Mouse (Mus musculus) adipocyte (in vitro differentiated cells): Measurements from ENCODE around the gene Zfp710.
"Not testable (repeated sequence)": the region's sequence is repeated elsewhere in the genome, so short reads cannot be mapped to it uniquely, and the experiment has no call there.

Experiments used
- DNase-seq: peaks from one replicate; pipeline ENCODE4 v3.0.0-alpha.2; 2016; ENCODE audit warnings: low spot score

Gene Zfp710

GRCm38 (mm10) chr7:80026990-80027635 is 2.5 kb downstream of the Zfp710 start:
- DNase-seq, result peak; percentile 47

- peak; percentile 50 for DNase-seq
These were observed 3.2 kb downstream of the Zfp710 start for GRCm38 (mm10) chr7:80027636-80028417.

DNA sequence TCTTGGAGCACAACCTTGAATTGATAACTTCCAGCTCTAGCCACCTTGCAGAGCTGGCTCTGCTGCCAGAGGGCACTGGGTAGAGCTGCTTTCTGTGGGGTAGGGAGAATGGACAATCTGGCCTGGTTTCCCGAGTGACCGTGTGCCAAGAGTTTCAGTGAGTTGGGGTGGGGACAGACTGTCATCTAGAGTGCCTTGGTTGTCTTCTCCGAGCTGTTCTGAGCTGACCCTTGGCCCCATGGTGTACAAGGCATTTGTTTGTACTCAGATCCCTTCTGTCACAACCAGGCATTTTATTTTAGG is 3.8 kb downstream of the Zfp710 start:
- peak; percentile 61 for DNase-seq

DNA sequence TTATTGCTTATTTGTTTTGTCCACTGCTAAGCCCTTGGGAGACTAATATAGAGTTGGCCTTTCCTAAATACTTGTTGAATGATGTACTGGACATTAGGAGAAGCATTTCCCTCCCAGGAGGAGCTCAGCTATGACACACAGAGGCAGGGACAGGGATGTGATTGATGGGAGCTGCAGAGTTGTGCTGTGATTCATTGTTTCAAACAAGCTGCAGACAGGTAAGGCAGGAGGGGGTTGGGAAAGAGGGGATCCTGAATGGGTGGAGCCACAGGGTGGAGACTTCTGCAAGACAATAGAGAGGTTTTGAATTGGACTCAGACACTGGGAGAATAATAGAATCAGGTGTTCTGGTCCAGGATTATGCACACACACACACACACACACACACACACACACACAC is 5.4 kb downstream of the Zfp710 start:
- DNase-seq, result no peak

DNA sequence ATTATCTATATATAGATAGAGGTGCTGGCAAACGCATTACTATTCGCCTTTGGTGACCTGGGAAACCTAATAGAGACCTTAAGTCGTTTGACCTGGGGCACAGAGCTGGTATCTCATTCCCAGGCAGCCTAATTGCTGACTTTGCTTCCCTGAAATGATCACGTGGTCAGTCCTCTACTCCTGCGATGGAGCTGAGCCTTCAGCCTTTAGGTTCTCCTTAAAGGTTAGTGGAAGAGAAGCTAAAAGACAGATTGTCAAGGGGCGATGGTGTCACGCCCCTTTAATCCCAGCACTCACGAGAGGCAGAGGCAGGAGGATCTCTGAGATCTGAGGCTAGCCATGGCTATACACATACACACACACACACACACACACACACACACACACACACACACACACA is 5.9 kb downstream of the Zfp710 start:
- DNase-seq, result no peak

- DNase-seq, result no peak
These were observed 6.4 kb downstream of the Zfp710 start for GRCm38 (mm10) chr7:80030987-80031386.

DNA sequence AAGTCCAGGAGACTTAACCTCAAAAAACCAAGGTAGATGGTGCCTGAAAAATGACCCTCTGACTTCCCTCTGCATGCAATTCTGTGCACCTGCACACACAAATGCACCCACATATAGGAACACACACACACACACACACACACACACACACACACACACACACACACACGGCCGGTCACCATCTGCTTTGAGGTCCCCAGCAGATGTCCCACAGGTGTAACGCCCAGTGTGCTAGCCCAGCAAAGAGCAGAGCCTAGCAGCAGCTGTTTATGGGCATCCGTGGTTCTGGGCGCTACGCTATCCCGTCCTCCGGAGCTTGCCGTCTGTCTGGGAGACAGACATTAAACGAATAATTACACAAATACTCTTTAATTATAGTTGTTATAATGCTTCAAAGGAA is 6.9 kb downstream of the Zfp710 start:
- DNase-seq, result no peak

- DNase-seq, result peak; percentile 41
These were observed 7.8 kb downstream of the Zfp710 start for GRCm38 (mm10) chr7:80032216-80033052.

DNA sequence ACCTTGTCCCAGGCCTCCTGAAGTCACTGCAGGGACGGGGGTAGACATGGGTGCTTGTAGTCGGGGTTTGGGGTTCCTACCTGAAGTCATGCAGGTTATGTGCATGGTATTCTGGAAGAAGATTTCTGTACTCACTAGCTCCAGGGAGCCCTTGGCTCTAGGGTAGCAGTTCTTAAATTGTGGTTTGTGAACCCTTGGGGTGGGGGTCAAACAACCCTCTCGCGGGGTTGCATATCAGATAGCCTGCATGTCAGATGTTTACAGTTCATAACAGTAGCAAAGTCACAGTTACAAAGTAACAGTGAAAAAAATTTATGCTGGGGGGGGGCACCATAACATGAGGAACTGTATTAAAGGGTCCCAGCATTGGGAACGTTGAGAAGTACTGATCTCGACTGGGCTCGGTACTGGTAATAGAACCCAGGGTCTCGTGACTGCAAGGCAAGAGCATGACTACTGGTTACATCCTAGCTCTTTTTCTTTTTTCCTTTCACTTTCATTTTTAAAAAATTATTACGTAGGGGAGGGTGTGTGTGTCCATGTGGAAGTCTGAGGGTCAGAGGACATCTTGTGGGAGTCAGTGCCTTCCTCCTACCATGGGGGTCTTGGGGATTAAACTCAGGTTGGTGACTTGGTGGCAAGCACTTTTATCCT is 8.6 kb downstream of the Zfp710 start:
- no peak for DNase-seq

DNA sequence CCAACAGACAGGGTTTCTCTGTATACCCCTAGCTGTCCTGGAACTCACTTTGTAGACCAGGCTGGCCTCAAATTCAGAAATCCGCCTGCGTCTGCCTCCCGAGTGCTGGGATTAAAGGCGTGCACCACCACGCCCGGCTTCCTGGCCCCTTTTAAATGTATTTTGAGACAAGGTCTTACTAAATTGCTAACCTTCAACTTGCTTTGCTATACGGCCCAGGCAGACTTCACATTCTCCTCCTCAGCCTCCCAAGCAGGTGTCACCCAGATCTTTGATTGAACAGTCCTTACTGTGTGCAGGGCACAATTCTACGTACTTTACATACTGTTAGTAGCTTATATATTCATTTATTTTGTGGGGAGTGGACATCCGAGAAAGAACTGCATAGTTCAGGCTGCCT is 9.2 kb downstream of the Zfp710 start:
- DNase-seq, result no peak

DNA sequence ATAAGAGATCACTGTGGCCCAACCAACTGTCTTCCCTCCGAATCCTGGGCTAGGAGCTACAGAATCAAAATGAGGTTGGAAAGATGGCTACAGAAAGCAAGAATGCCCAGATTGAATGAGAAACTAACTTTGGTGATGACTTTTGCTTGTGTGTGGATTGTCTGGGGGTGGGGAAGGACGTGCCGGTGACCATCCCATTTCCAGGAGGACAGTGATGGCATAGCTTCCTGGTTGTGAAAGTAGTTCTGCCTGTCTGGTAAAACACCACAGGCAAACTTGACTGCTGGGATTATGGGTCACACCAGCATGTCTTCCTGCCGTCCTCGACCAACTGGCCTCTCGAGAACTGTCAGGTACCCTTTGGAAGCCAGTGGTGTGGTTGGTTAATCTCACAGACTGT is 10.5 kb downstream of the Zfp710 start:
- no peak for DNase-seq

GRCm38 (mm10) chr7:80035748-80036147 is 11.1 kb downstream of the Zfp710 start:
- peak; percentile 80 for DNase-seq

DNA sequence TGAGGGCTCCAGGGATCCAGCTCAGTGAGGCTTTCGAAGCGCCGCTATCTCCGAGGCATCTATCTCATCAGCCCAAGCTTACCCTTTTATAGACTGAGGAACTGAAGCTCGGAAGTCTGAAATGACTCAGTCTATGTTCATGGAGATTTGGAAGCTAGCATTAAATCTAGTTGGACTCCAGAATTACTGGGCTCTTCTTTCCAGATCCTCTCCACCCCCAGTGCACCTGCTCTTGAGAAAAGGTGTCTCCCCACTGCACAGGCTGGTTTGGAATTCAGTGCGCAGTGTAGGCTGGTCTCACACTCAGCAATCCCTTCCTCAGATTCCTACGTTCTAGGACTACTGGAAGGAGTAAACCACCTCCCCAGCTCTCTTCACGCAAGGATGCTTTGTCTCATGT is 15.1 kb downstream of the Zfp710 start:
- no peak for DNase-seq

DNA sequence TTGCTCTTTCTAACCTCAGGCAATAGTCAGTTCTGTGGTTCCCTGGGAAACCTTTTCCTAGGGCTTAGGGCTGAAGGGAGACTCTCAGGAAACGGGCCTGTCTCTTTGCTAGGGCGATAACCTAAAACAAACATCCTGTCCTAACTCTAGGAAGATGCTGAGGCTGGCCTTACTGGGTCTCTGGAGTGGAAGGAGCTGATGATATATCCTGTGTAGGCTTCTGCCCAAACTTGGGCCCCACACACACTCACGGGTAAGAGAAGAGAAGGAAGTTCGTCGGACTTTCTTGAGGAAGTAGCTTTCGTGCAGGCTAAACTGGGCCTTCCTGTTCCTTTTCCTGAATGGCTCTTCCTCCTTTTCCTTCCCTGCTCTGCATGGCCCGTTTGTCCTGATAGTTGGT is 19.6 kb downstream of the Zfp710 start:
- DNase-seq, result no peak

- DNase-seq, result no peak
These were observed 22.4 kb downstream of the Zfp710 start for GRCm38 (mm10) chr7:80047041-80047440.

DNA sequence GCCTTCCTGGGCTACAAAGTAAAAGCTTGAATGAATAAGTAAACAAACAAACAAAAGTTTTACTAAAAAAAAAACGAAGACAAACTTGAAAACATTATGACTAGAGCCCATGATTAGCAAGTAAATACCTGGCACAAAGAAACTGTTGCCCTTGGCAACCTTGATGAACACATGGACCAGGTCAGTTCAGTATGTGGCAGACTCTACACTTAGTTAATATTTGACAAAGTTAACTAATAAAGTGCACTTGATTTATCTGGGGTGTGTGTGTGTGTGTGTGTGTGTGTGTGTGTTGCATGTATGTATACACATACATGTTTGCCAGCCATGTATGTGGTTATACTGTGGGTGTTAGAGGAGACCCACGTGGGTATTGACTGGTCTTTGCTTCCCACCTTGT is 25.1 kb downstream of the Zfp710 start:
- DNase-seq, result no peak

DNA sequence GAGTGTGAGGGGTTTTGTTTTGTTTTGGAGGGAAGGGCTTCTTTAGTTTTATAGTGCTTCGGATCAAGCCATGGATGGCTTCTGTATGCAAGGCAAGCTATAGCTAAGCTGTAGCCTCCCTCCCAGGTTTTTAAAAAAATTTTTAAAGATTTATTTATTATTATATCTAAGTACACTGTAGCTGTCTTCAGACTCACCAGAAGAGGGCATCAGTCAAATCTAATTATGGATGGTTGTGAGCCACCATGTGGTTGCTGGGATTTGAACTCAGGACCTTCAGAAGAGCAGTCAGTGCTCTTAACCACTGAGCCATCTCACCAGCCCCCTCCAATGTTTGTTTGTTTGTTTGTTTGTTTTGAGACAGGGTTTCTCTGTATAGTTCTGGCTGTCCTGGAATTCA is 25.8 kb downstream of the Zfp710 start:
- not testable (repeated sequence) for DNase-seq

DNA sequence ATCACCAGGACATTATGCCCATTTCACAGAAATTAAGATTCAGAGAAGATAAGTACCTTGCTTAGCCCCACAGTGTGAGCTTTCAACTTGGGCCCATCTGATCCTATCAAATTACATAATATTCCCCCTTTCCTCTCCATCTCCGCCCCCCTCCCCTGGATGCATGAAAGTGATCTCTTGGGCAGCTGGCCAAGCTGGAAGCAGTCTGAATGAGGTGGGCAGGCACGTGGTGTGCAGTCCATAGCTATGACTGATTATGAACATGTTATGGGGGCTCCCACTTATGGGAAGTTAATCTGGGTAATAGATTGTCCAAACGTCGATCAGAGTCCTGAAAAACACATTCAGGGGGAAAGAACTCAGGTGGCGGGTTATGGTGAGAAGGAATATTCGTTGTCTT is 27.2 kb downstream of the Zfp710 start:
- DNase-seq, result no peak

DNA sequence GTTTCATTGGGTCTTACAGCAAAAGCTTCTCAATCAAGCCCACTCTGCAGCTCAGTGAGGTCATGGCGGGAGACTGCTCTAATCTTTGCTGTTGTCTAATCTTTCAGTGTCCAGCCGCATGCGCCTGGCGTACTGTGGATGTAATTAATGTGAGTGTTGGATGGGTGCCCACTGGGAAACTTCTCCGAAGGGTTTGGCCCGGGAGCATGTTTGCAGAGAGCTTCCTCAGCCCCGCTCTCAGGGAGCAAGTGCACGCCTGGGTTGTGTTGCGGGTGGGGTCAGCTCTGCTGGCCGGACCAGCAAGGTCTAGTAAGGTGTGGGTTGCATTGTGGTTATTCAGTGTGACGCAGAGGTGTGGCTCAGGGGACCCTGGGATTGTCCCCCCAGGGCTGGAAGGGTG is 27.6 kb downstream of the Zfp710 start:
- DNase-seq, result no peak

- DNase-seq, result no peak
These were observed 28.5 kb downstream of the Zfp710 start for GRCm38 (mm10) chr7:80053147-80053546.

- no peak for DNase-seq
These were observed 31.2 kb downstream of the Zfp710 start for GRCm38 (mm10) chr7:80055781-80056180.

- DNase-seq, result no peak
These were observed 32.5 kb downstream of the Zfp710 start for GRCm38 (mm10) chr7:80057002-80057691.
